Mouse (Mus musculus): Measurements from ENCODE around the gene Cald1. TPM values are rescaled to one million over a fixed set of nuclear protein-coding genes. Genes with fewer than 3 reads are reported as not detected.

Cald1 gene
- polyA plus RNA-seq, 1 experiment from 2014 or later: 66.1 TPM

DNA sequence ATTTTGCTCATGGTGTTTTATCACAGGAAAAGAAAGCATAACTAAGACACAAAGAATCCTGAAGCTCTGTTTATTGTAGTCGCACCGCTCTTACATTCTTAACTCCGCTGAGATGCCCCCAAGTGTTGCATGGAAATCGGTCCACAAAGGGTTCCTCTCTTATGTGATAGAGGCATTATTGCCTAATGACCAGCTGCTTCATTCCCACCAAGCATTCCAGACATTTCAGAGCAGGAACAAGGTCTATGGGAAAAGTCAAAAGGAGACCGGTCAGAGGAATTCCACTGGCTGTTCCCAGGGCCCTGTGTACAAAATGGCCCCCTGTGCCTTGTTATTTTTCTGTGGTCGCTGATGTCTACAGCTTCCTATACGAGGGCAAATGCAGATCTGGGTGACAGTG, 53.0 kb downstream of the Cald1 start:
- Histone ChIP-seq H3K27ac (ENCODE audit: low read depth, low read length) (no peak overlapping the region), H3K4me2 (ENCODE audit: low read length) (no peak overlapping the region), H3K4me3 (ENCODE audit: low read length) (no peak overlapping the region), H3K9me3 (ENCODE audit: control insufficient read depth, low read length) (no peaks in the 10 kb centered on the region), H3K36me3 (ENCODE audit: control insufficient read depth, insufficient read depth, low read length) (no peaks in the 10 kb centered on the region), H3K9ac (ENCODE audit: low read depth, low read length) (no peak overlapping the region), H3K4me1 (ENCODE audit: control insufficient read depth, insufficient read depth, low read depth, low read length) (no peaks in the 10 kb centered on the region; the same call in 1 of the 2 replicates), H3K27me3 (replicated peaks; ENCODE audit: control insufficient read depth, insufficient read depth, low read length) (no peaks in the 10 kb centered on the region)
- ATAC-seq: no peak
- 54% methylated on average over 7 of the region's 7 CpGs for WGBS

DNA sequence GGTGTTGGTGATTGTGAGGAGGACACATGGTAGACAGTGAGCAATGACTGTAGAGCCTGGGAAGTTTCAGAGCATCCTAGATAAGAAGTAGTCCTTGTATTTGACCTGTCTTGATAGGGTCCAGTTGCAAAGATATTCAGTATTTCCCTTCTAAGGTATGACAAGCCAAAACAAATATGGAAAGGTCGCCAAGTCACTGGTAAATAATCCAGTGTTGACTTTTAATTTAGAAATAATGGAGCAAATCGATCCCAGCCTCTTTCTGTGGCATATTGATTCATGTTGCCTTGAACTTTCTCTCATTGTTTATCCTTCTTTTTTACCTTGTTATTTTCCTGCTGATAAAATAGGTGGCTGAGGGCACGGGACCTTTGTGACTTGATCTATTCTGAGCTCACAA, 57.4 kb downstream of the Cald1 start:
- WGBS: 70% methylated on average over 3 of the region's 3 CpGs
- no peak overlapping the region for H3K27ac ChIP-seq (ENCODE audit: low read depth, low read length)
- ATAC-seq: no peak

DNA sequence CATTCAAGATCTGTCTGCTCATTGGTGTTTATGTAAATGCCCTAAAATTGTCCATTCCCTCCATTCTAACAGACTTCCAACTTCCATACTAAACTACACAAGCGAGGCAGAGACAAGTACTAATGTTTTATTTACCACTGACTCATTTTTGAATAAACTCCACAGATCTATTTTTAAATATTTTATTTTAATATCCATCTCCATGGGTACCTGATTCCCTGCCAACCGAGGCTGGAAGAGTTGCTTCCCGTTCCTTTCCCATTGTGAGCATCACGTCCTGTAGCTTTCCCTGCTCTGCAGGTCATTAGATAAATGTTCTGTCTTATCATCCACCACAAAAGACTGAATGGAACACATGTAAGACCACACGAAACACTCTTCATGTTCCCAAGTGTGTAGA, 60.5 kb downstream of the Cald1 start:
- no peaks in the 10 kb centered on the region; the same call in 1 of the 2 replicates for H3K27me3 ChIP-seq (replicated peaks; ENCODE audit: control insufficient read depth, insufficient read depth, low read length)
- H3K4me3 ChIP-seq (ENCODE audit: low read length): no peak overlapping the region
- no peak overlapping the region for H3K27ac ChIP-seq (ENCODE audit: low read depth, low read length)
- H3K4me1 ChIP-seq (ENCODE audit: control insufficient read depth, insufficient read depth, low read depth, low read length): no peaks in the 10 kb centered on the region
- H3K9ac ChIP-seq (ENCODE audit: low read depth, low read length): no peak overlapping the region
- 81% methylated on average over 5 of the region's 5 CpGs for WGBS
- H3K9me3 ChIP-seq (ENCODE audit: control insufficient read depth, low read length): no peaks in the 10 kb centered on the region
- H3K36me3 ChIP-seq (ENCODE audit: control insufficient read depth, insufficient read depth, low read length): no peaks in the 10 kb centered on the region
- H3K4me2 ChIP-seq (ENCODE audit: low read length): no peak overlapping the region
- ATAC-seq: no peak

More for the DNA sequence above, 57.4 kb downstream of the Cald1 start:
- no peaks in the 10 kb centered on the region for H3K36me3 ChIP-seq (ENCODE audit: control insufficient read depth, insufficient read depth, low read length)
- no peaks in the 10 kb centered on the region for H3K4me1 ChIP-seq (ENCODE audit: control insufficient read depth, insufficient read depth, low read depth, low read length)
- no peak overlapping the region for H3K9ac ChIP-seq (ENCODE audit: low read depth, low read length)
- no peaks in the 10 kb centered on the region for H3K9me3 ChIP-seq (ENCODE audit: control insufficient read depth, low read length)
- H3K27me3 ChIP-seq (replicated peaks; ENCODE audit: control insufficient read depth, insufficient read depth, low read length): no peaks in the 10 kb centered on the region; the same call in 1 of the 2 replicates
- no peak overlapping the region for H3K4me2 ChIP-seq (ENCODE audit: low read length)
- no peak overlapping the region for H3K4me3 ChIP-seq (ENCODE audit: low read length)

DNA sequence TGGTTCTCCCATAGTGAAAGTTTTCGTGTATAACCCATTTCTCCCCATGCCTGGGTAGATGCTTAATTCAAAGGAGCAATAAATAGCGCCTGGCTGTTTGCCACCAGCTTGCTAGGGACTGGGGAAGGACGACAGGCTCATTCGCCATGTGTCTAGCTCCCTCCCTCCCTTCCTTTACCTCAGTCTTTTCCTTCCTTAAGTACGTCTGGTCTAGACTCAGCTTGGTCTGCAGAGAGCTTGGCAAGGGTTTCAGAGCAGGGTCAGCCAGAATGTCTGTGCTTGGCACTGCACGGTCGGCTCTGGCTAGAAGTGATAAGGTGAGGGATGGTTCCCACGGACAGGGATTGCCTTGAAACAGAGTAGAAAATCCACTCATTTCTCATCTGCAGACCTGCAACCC, 62.4 kb downstream of the Cald1 start:
- H3K9ac ChIP-seq (ENCODE audit: low read depth, low read length): no peak overlapping the region
- 0 out of 2 replicates have a peak, but pooled peaks have one; percentile 27 for ATAC-seq
- no peaks in the 10 kb centered on the region for H3K4me1 ChIP-seq (ENCODE audit: control insufficient read depth, insufficient read depth, low read depth, low read length)
- no peaks in the 10 kb centered on the region; the same call in 1 of the 2 replicates for H3K27me3 ChIP-seq (replicated peaks; ENCODE audit: control insufficient read depth, insufficient read depth, low read length)
- H3K9me3 ChIP-seq (ENCODE audit: control insufficient read depth, low read length): no peaks in the 10 kb centered on the region
- H3K27ac ChIP-seq (ENCODE audit: low read depth, low read length): no peak overlapping the region
- WGBS: 23% methylated on average over 8 of the region's 8 CpGs
- H3K4me3 ChIP-seq (ENCODE audit: low read length): no peak overlapping the region
- no peak overlapping the region for H3K4me2 ChIP-seq (ENCODE audit: low read length)
- no peaks in the 10 kb centered on the region for H3K36me3 ChIP-seq (ENCODE audit: control insufficient read depth, insufficient read depth, low read length)

DNA sequence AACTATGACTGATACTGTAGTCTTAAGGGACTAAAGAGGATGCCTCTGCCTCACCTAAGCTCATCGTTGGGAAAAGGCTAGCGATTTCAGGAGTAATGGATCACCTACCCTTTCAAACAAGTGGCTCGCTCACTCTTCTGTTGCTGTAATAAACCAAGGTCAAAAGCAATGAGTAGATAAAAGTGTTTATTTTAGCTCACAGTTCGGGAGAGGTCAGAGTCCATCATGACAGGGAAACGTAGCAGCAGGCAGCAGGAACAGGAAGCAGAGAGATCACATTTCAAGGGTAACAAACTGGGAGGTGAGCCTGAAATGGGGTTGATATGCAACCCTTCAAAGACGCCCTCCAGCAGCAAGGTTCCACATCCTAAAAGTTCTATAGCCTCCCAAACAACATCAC, 64.3 kb downstream of the Cald1 start:
- no peaks in the 10 kb centered on the region; the same call in 1 of the 2 replicates for H3K27me3 ChIP-seq (replicated peaks; ENCODE audit: control insufficient read depth, insufficient read depth, low read length)
- H3K36me3 ChIP-seq (ENCODE audit: control insufficient read depth, insufficient read depth, low read length): no peaks in the 10 kb centered on the region
- no peaks in the 10 kb centered on the region for H3K9me3 ChIP-seq (ENCODE audit: control insufficient read depth, low read length)
- H3K27ac ChIP-seq (ENCODE audit: low read depth, low read length): no peak overlapping the region
- H3K9ac ChIP-seq (ENCODE audit: low read depth, low read length): no peak overlapping the region
- ATAC-seq: no peak
- no peak overlapping the region for H3K4me3 ChIP-seq (ENCODE audit: low read length)
- 83% methylated on average over 6 of the region's 6 CpGs for WGBS
- no peak overlapping the region for H3K4me2 ChIP-seq (ENCODE audit: low read length)
- H3K4me1 ChIP-seq (ENCODE audit: control insufficient read depth, insufficient read depth, low read depth, low read length): no peaks in the 10 kb centered on the region

DNA sequence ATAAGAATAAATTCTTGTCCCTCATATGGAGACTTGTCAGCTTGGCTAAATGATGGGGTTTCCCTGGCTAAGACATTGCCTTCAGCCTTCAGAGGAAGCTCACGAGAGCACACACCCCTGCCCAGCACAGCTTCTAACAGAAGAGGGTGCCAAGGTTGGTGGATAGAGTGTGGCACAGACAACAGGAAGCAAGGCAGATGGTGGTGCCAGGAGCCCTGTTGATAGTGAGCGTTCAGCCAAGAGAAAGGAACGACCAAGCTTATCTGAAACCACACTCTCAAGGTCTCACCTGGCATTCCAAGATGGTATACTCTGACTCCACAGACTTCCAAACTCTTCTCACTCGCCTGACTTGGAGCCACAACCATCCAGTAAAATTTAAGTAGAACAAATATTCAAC, 66.0 kb downstream of the Cald1 start:
- no peaks in the 10 kb centered on the region for H3K36me3 ChIP-seq (ENCODE audit: control insufficient read depth, insufficient read depth, low read length)
- H3K4me2 ChIP-seq (ENCODE audit: low read length): no peak overlapping the region
- no peak overlapping the region for H3K9ac ChIP-seq (ENCODE audit: low read depth, low read length)
- H3K4me1 ChIP-seq (ENCODE audit: control insufficient read depth, insufficient read depth, low read depth, low read length): no peaks in the 10 kb centered on the region
- H3K9me3 ChIP-seq (ENCODE audit: control insufficient read depth, low read length): no peaks in the 10 kb centered on the region
- ATAC-seq: no peak
- H3K4me3 ChIP-seq (ENCODE audit: low read length): no peak overlapping the region
- 71% methylated on average over 4 of the region's 4 CpGs for WGBS
- H3K27ac ChIP-seq (ENCODE audit: low read depth, low read length): no peak overlapping the region
- H3K27me3 ChIP-seq (replicated peaks; ENCODE audit: control insufficient read depth, insufficient read depth, low read length): no peaks in the 10 kb centered on the region

DNA sequence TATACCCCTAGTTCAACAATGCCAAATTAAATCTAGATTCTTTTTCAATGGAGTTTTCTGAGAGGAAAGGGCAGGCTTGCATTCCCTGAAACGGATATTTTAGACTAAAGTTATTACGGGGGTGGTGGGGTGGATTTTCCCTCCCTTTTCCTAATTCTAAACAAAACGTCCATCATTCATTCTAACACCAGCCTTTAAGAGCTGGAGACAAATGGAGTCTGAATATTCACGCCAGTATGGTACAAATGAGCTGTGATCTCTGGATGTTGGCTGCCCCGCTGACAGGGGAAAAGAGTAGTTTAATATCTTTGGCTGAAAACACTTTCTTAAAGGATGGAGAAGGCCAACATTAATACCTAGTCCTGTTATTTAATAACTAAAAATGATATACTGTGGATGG, 66.4 kb downstream of the Cald1 start:
- Histone ChIP-seq H3K4me2 (ENCODE audit: low read length) (no peak overlapping the region), H3K4me1 (ENCODE audit: control insufficient read depth, insufficient read depth, low read depth, low read length) (no peaks in the 10 kb centered on the region), H3K36me3 (ENCODE audit: control insufficient read depth, insufficient read depth, low read length) (no peaks in the 10 kb centered on the region), H3K27me3 (replicated peaks; ENCODE audit: control insufficient read depth, insufficient read depth, low read length) (no peaks in the 10 kb centered on the region), H3K9ac (ENCODE audit: low read depth, low read length) (no peak overlapping the region), H3K4me3 (ENCODE audit: low read length) (no peak overlapping the region), H3K9me3 (ENCODE audit: control insufficient read depth, low read length) (no peaks in the 10 kb centered on the region), H3K27ac (ENCODE audit: low read depth, low read length) (no peak overlapping the region)
- 69% methylated on average over 5 of the region's 5 CpGs for WGBS
- ATAC-seq: no peak

DNA sequence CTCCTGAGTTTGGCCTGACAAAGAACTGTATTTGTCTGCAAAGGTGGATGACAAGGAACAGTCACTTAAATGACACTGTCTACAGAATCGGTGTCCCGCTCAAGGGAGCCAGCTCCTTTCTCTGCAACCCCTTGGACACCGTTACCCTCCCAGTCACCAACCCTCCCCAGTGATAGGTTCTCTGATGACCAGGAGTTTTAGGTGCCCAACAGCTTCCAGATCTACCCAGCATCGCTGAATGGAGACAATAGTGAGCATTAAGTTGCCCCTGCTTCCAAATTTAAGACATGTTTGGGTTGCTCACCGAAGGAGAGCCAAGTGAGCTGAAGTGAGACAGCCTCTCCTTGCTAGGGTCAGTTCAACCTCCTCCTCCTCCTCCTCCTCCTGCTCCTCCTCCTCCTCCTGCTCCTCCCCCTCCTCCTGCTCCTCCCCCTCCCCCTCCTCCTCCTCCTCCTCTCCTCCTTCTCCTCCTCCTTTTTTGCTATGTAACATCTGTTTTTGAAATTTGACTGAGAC, 70.5 kb downstream of the Cald1 start:
- Histone ChIP-seq H3K36me3 (ENCODE audit: control insufficient read depth, insufficient read depth, low read length) (no peaks in the 10 kb centered on the region), H3K4me2 (ENCODE audit: low read length) (no peak overlapping the region), H3K27me3 (replicated peaks; ENCODE audit: control insufficient read depth, insufficient read depth, low read length) (no peaks in the 10 kb centered on the region), H3K9ac (ENCODE audit: low read depth, low read length) (no peak overlapping the region), H3K9me3 (ENCODE audit: control insufficient read depth, low read length) (no peaks in the 10 kb centered on the region), H3K27ac (ENCODE audit: low read depth, low read length) (no peak overlapping the region), H3K4me1 (ENCODE audit: control insufficient read depth, insufficient read depth, low read depth, low read length) (no peaks in the 10 kb centered on the region), H3K4me3 (ENCODE audit: low read length) (no peak overlapping the region)
- WGBS: 85% methylated on average over 5 of the region's 5 CpGs
- no peak for ATAC-seq

DNA sequence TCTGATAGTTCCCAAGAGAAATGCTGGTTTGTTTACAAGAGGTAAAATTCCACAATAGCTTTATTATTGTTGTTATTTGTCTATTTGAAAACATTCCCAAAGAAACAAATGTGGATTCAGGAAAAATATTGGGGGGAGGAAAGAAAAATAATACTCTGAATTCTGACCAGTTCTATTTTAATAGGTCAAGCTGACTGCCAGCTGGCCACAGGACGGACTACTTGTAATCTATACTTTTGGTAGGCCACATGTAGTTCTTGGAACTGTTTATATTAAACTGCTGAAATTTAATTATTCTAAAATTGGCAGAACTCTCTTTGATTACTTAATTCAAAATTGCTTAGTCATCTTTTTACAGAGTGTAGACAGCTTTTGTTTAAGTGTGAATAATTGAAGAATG, 73.1 kb downstream of the Cald1 start:
- H3K9me3 ChIP-seq (ENCODE audit: control insufficient read depth, low read length): no peaks in the 10 kb centered on the region
- H3K27ac ChIP-seq (ENCODE audit: low read depth, low read length): no peak overlapping the region
- H3K4me1 ChIP-seq (ENCODE audit: control insufficient read depth, insufficient read depth, low read depth, low read length): no peaks in the 10 kb centered on the region
- ATAC-seq: no peak
- no peak overlapping the region for H3K4me2 ChIP-seq (ENCODE audit: low read length)
- WGBS: 78% methylated on average over 1 of the region's 1 CpGs
- H3K27me3 ChIP-seq (replicated peaks; ENCODE audit: control insufficient read depth, insufficient read depth, low read length): no peaks in the 10 kb centered on the region
- H3K4me3 ChIP-seq (ENCODE audit: low read length): no peak overlapping the region
- H3K9ac ChIP-seq (ENCODE audit: low read depth, low read length): no peak overlapping the region
- no peaks in the 10 kb centered on the region for H3K36me3 ChIP-seq (ENCODE audit: control insufficient read depth, insufficient read depth, low read length)

DNA sequence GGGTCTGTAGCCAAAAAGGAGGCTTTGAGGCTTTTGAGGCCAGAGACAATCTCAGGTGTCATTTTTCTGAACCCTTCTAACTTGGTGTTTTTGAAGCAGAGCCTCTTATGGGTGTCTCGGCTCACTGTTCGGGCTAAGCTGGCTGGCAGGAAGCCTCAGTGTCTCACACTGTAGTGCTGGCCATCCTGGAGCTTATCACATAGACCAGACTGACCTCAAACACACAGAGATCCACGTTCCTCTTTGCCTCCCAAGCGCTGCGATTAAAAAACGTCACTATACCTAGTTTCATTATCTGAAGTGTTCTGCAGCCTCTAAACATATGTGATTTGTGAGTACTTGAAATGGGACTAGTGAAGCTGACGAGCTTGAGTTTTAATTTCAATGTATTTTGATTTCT, 76.1 kb downstream of the Cald1 start:
- ATAC-seq: no peak
- H3K36me3 ChIP-seq (ENCODE audit: control insufficient read depth, insufficient read depth, low read length): no peaks in the 10 kb centered on the region
- WGBS: 89% methylated on average over 7 of the region's 7 CpGs
- no peak overlapping the region for H3K9ac ChIP-seq (ENCODE audit: low read depth, low read length)
- H3K9me3 ChIP-seq (ENCODE audit: control insufficient read depth, low read length): no peaks in the 10 kb centered on the region
- H3K27ac ChIP-seq (ENCODE audit: low read depth, low read length): no peak overlapping the region
- H3K4me2 ChIP-seq (ENCODE audit: low read length): no peak overlapping the region
- no peaks in the 10 kb centered on the region for H3K27me3 ChIP-seq (replicated peaks; ENCODE audit: control insufficient read depth, insufficient read depth, low read length)
- no peaks in the 10 kb centered on the region for H3K4me1 ChIP-seq (ENCODE audit: control insufficient read depth, insufficient read depth, low read depth, low read length)
- no peak overlapping the region for H3K4me3 ChIP-seq (ENCODE audit: low read length)
